Mouse (Mus musculus): Measurements from ENCODE around the gene Ets1. TPM values are rescaled to one million over a fixed set of nuclear protein-coding genes. Genes with fewer than 3 reads are reported as not detected.

Gene Ets1
- total RNA-seq, 1 experiment from 2014 or later, result 25.9 TPM

- no peak for ATAC-seq (replicated peaks in 1 of 2; ENCODE audit: insufficient read depth in 1 of 2, low FRiP score in 2 of 2, low TSS enrichment in 1 of 2, low read depth in 1 of 2, poor library complexity in 2 of 2, severe bottlenecking in 2 of 2)
Observed at GRCm38 (mm10) chr9:32752602-32753001, 116.6 kb downstream of the Ets1 start.

DNA sequence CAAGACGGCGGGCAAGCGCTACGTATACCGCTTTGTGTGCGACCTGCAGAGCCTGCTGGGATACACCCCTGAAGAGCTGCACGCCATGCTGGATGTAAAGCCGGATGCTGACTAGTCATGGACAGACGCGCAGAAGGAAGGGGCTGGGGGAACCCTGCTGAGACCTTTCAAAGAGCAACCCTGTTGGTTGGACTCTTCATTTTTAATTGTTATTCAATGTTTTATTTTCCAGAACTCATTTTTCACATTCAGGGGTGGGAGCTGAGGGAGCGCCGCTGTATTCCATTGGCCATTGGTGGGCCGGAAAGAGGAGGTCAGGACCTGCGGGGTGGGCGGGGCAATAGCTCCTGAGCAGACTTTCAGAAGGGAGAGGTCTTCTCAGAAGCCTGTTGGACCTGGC, 118.3 kb downstream of the Ets1 start:
- no peak for ATAC-seq (replicated peaks in 1 of 2; ENCODE audit: insufficient read depth in 1 of 2, low FRiP score in 2 of 2, low TSS enrichment in 1 of 2, low read depth in 1 of 2, poor library complexity in 2 of 2, severe bottlenecking in 2 of 2)

GRCm38 (mm10) chr9:32756002-32756401, 120.0 kb downstream of the Ets1 start:
- no peak for ATAC-seq (replicated peaks in 1 of 2; ENCODE audit: insufficient read depth in 1 of 2, low FRiP score in 2 of 2, low TSS enrichment in 1 of 2, low read depth in 1 of 2, poor library complexity in 2 of 2, severe bottlenecking in 2 of 2)

GRCm38 (mm10) chr9:32758280-32758905, 122.4 kb downstream of the Ets1 start:
- no peak for ATAC-seq (replicated peaks in 1 of 2; ENCODE audit: insufficient read depth in 1 of 2, low FRiP score in 2 of 2, low TSS enrichment in 1 of 2, low read depth in 1 of 2, poor library complexity in 2 of 2, severe bottlenecking in 2 of 2)

DNA sequence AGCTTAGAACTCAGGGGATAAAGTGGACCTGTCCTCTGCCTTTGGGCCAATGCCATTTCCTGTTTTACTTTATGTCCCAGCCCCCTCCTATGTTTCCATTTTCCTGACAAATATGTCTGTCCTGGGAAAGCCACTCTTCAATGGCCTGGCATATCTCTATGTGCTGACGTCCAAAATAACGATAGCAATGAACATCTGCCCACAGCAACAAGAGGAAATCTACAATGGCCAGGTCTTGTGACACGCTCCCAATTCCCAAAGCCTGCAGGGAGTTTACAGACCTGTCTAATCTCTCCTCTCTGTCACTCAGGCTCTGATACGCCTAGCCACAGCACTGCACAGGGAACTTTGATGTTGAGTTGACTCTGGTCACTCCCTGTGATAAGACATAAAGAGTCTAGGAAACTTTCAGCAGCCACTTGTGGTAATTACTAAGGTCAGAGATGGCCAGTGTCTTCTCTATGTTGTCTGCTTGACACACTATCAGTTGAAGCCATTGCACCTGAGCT, 124.7 kb downstream of the Ets1 start:
- no peak for ATAC-seq (replicated peaks in 1 of 2; ENCODE audit: insufficient read depth in 1 of 2, low FRiP score in 2 of 2, low TSS enrichment in 1 of 2, low read depth in 1 of 2, poor library complexity in 2 of 2, severe bottlenecking in 2 of 2)

DNA sequence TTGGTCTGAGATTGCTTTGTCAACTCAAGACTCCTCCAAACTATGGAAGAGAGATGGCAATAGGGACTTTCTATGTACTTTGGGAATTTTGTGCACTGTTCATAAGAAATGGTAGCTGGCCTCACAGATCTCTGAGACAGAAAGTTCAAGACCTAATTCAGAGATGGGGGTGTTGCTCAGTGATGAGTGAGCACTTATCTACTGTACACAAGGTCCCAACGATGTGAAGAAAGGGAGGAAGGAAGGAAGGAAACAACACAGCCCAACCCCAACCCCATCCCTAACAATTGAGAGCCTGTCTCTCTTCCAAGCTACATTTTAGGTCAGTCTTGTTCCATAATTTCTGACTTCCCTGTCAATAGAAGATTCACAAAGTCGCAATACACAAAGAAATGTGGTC, 125.3 kb downstream of the Ets1 start:
- no peak for ATAC-seq (replicated peaks in 1 of 2; ENCODE audit: insufficient read depth in 1 of 2, low FRiP score in 2 of 2, low TSS enrichment in 1 of 2, low read depth in 1 of 2, poor library complexity in 2 of 2, severe bottlenecking in 2 of 2)

DNA sequence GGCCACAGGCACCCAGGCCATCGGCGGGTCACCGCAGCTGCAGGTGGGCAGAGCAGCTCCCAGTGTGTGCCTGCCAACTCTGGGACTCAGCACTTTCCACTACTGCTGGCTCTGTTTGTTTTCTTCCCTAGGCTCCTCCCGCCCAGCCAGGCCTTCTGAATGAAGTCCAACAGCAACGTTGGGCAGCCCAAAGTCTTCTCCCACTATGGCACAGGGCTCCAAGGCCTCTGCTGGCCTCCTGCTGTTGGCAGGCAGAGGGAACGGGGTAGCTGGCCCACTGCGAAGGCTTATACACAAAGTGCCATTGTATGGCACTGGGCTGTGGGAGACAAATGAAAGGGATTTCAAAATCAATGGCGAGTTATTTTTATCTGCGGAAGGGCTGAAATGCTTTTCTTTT, 128.4 kb downstream of the Ets1 start:
- ATAC-seq (replicated peaks in 1 of 2; ENCODE audit: insufficient read depth in 1 of 2, low FRiP score in 2 of 2, low TSS enrichment in 1 of 2, low read depth in 1 of 2, poor library complexity in 2 of 2, severe bottlenecking in 2 of 2), result no peak

DNA sequence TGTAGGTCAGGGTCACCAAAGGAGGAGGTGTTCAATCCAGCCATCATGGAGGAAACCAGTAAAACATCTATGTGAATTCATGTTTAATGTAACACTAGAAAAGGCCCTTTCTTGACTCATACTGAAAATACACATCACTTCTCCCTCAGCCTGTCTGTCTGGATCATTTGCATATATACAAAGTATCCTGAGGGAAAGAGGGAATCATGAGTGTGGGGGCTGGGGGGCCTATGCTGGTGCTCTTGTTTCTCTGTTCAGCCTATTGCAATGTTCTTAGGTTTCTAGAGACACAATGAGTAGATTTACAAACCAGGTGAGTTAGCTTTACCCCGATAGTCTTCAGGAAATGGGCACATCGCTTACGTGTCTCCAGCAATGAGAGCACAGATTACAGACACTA, 129.1 kb downstream of the Ets1 start:
- ATAC-seq (replicated peaks in 1 of 2; ENCODE audit: insufficient read depth in 1 of 2, low FRiP score in 2 of 2, low TSS enrichment in 1 of 2, low read depth in 1 of 2, poor library complexity in 2 of 2, severe bottlenecking in 2 of 2), result no peak

DNA sequence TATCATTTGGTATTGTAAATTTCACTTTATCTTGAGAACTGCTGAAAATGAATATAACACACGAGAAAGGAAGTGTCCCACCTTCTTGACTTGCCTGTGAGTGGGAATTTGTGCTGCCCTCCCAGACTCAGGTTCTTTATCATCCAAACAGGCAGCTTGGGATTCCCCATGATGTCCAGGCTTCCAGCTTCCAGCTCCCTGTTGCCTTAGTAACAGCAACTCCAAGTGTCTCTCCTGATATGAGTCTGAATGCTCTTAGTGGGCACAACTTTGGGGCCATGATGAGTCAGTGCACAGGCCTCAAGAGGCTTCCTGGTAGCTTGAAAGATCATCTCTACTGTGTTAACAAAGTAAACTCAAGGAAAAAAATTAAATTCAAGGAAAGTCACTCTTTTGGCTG, 142.8 kb downstream of the Ets1 start:
- no peak for ATAC-seq (replicated peaks in 1 of 2; ENCODE audit: insufficient read depth in 1 of 2, low FRiP score in 2 of 2, low TSS enrichment in 1 of 2, low read depth in 1 of 2, poor library complexity in 2 of 2, severe bottlenecking in 2 of 2)

DNA sequence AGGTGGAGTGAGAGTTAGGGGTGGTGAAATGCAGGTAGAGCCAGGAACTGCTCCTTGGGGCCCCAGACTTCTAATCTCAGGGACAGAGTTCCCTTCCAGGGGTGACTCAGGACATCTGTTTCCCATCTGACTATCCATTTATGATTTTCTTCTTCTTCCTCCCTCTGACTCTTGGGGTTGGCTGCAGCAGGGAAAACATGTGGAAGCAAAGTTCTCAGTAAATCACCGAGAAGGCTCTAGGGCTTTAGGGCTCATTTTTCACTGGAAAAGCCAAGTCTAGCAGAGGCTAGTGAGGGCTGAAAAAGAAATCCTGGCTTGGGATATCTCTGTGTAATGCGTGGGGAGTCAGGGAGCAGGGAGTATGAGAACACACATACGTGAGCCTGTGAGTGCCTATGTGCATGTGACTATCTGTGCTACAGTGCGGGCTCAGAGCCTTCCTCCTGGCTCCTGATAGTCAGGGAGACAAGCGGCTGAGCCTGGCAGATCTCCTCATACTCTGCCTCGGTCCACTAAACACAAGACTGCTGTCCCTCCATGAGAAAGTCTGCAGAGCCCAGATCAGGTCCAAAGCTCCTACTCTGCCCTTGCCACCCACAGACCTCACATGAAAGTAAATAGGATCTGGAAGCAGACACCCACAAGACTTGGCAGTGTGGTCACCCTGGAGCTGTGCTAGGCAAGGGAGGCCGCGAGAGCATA, 146.5 kb downstream of the Ets1 start:
- no peak for ATAC-seq (replicated peaks in 1 of 2; ENCODE audit: insufficient read depth in 1 of 2, low FRiP score in 2 of 2, low TSS enrichment in 1 of 2, low read depth in 1 of 2, poor library complexity in 2 of 2, severe bottlenecking in 2 of 2)

GRCm38 (mm10) chr9:32787091-32787490, 151.1 kb downstream of the Ets1 start:
- no peak for ATAC-seq (replicated peaks in 1 of 2; ENCODE audit: insufficient read depth in 1 of 2, low FRiP score in 2 of 2, low TSS enrichment in 1 of 2, low read depth in 1 of 2, poor library complexity in 2 of 2, severe bottlenecking in 2 of 2)

DNA sequence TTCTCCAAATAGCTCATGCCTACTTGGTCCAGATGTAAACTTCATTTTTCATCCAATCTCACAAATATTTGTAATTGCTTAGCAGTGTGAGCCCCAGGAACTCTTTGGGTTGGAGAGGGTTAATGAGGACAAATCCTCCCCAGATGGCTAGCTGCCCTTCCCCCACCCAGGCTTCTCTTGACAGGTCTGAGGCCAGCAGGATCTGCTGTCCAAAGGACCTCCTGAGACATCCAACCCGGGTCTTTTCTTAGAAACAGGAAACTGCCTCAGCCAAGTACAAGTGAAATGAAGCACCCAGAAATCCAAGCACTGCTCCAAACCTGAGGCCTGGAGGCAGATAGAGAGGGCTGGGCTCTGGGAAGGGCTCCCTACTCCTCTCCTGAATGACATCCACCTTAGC, 151.6 kb downstream of the Ets1 start:
- no peak for ATAC-seq (replicated peaks in 1 of 2; ENCODE audit: insufficient read depth in 1 of 2, low FRiP score in 2 of 2, low TSS enrichment in 1 of 2, low read depth in 1 of 2, poor library complexity in 2 of 2, severe bottlenecking in 2 of 2)

- peak in 1 of 2 experiments; percentile 48; a peak in 1 of 4 replicates for ATAC-seq (replicated peaks in 1 of 2; ENCODE audit: insufficient read depth in 1 of 2, low FRiP score in 2 of 2, low TSS enrichment in 1 of 2, low read depth in 1 of 2, poor library complexity in 2 of 2, severe bottlenecking in 2 of 2)
Observed at GRCm38 (mm10) chr9:32789306-32789705, 153.3 kb downstream of the Ets1 start.

GRCm38 (mm10) chr9:32791699-32792098, 155.7 kb downstream of the Ets1 start:
- ATAC-seq (replicated peaks in 1 of 2; ENCODE audit: insufficient read depth in 1 of 2, low FRiP score in 2 of 2, low TSS enrichment in 1 of 2, low read depth in 1 of 2, poor library complexity in 2 of 2, severe bottlenecking in 2 of 2), result no peak

- ATAC-seq (replicated peaks in 1 of 2; ENCODE audit: insufficient read depth in 1 of 2, low FRiP score in 2 of 2, low TSS enrichment in 1 of 2, low read depth in 1 of 2, poor library complexity in 2 of 2, severe bottlenecking in 2 of 2), result no peak
Observed at GRCm38 (mm10) chr9:32798171-32798570, 162.2 kb downstream of the Ets1 start.

DNA sequence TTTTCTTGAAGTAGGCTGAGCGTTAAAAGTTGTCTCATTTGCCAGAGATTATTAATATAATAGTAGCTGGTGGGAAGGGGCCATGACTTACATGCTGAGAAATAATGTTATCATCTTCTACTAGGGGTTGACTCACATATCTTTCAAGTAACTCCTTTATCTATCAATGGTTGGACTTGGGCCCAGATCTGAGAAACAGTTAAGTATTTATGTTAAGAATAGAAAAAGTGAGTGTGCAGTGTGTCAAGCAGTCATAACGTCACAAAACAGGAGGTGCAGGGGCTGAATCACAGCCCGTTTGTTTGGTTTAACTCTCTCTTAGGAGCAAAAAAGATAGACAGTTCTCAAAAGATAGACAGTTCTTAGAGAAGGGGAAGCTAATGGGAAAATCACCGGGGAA, 170.1 kb downstream of the Ets1 start:
- no peak for ATAC-seq (replicated peaks in 1 of 2; ENCODE audit: insufficient read depth in 1 of 2, low FRiP score in 2 of 2, low TSS enrichment in 1 of 2, low read depth in 1 of 2, poor library complexity in 2 of 2, severe bottlenecking in 2 of 2)

All from hematopoietic stem cell, adult 5-6 weeks (primary cell).